Mouse (Mus musculus): ENCODE measurements around the gene Tcf20. TPM values are rescaled to one million over a fixed set of nuclear protein-coding genes. Genes with fewer than 3 reads are reported as not detected.

Tcf20 gene
- polyA plus RNA-seq, 1 experiment = 13.0 TPM

DNA sequence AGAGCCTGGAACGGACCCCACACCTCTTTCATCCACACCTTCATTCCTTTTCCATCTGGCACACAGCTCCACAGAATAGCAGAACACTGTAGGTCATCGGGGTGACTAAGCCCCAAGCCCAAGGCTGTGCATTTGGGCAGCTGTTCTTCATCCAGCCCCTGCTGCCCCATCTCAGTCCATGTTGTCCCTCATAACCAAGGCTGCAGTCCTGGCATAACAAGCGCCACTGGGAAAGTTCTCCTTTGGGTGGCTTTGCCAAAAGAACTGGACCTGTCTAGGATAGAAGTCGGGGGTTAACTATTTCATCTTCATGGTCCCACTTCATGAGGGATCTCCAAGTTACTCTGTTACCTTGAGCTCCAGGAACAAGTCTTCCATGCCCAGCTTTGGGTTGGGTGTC is 77.9 kb downstream of the Tcf20 start:
- H3K4me3 ChIP-seq (ENCODE audit: insufficient read depth, poor library complexity, severe bottlenecking) = no peak overlapping the region

DNA sequence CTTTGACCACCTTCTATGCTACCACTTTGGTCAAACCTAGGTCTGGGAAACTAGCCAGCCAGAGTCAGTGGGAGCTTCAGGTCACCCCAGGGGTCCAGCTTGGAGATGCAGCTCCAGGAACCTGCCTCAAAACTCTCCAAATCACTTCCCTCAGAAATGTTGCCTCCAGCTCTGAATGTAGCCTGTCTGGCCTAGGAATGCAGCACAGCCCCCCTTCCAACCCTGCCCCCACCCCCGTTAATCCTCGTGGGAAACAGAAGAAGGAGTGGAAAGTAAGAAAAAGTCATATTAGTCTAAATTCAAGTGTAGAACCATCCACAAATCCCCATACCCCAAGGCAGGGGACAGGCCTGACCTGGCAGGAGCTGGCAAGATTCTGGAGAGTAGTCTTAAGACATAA is 79.2 kb downstream of the Tcf20 start:
- H3ac ChIP-seq (ENCODE audit: control insufficient read depth, insufficient read length, low read depth) = no peak overlapping the region
- H3K79me2 ChIP-seq (ENCODE audit: control insufficient read depth, insufficient read depth) = no peaks in the 10 kb centered on the region
- H3K27me3 ChIP-seq (ENCODE audit: control insufficient read depth, insufficient read depth, insufficient read length) = peaks cover 61% of the 10 kb centered on the region
- no peaks in the 10 kb centered on the region for H3K36me3 ChIP-seq (ENCODE audit: control insufficient read depth, insufficient read depth)
- no peak overlapping the region for H3K4me3 ChIP-seq (ENCODE audit: insufficient read depth, poor library complexity, severe bottlenecking)
- H3K79me3 ChIP-seq (ENCODE audit: low read depth) = no peaks in the 10 kb centered on the region
- TF ChIP-seq USF1 (IDR thresholded peaks at IDR 0.05; ENCODE audit: low read depth) (no peak), MAX (IDR thresholded peaks at IDR 0.05) (no peak), CEBPB (IDR thresholded peaks at IDR 0.05; ENCODE audit: low read depth) (no peak), FOSL1 (IDR thresholded peaks at IDR 0.05; ENCODE audit: insufficient read depth, low read length, poor library complexity, severe bottlenecking) (no peak), MYOD1 (IDR thresholded peaks at IDR 0.05; ENCODE audit: control insufficient read depth, insufficient read length, low read depth) (no peak), MYOG (IDR thresholded peaks at IDR 0.05; ENCODE audit: control insufficient read depth, extremely low read depth, insufficient read length) (no peak), CTCF (IDR thresholded peaks at IDR 0.05; ENCODE audit: control insufficient read depth, insufficient read depth, insufficient read length) (no peak)

More for the DNA sequence above, 77.9 kb downstream of the Tcf20 start:
- H3K27me3 ChIP-seq (ENCODE audit: control insufficient read depth, insufficient read depth, insufficient read length) = peaks cover 66% of the 10 kb centered on the region
- TF ChIP-seq USF1 (IDR thresholded peaks at IDR 0.05; ENCODE audit: low read depth) = no peak
- TF ChIP-seq MYOD1 (IDR thresholded peaks at IDR 0.05; ENCODE audit: control insufficient read depth, insufficient read length, low read depth) = no peak
- TF ChIP-seq CEBPB (IDR thresholded peaks at IDR 0.05; ENCODE audit: low read depth) = no peak
- no peak for TF ChIP-seq FOSL1 (IDR thresholded peaks at IDR 0.05; ENCODE audit: insufficient read depth, low read length, poor library complexity, severe bottlenecking)
- TF ChIP-seq MAX (IDR thresholded peaks at IDR 0.05) = no peak
- no peak for TF ChIP-seq MYOG (IDR thresholded peaks at IDR 0.05; ENCODE audit: control insufficient read depth, extremely low read depth, insufficient read length)
- no peak for TF ChIP-seq CTCF (IDR thresholded peaks at IDR 0.05; ENCODE audit: control insufficient read depth, insufficient read depth, insufficient read length)
- no peaks in the 10 kb centered on the region for H3K79me3 ChIP-seq (ENCODE audit: low read depth)
- H3K79me2 ChIP-seq (ENCODE audit: control insufficient read depth, insufficient read depth) = no peaks in the 10 kb centered on the region
- no peaks in the 10 kb centered on the region for H3K36me3 ChIP-seq (ENCODE audit: control insufficient read depth, insufficient read depth)
- no peak overlapping the region for H3ac ChIP-seq (ENCODE audit: control insufficient read depth, insufficient read length, low read depth)

DNA sequence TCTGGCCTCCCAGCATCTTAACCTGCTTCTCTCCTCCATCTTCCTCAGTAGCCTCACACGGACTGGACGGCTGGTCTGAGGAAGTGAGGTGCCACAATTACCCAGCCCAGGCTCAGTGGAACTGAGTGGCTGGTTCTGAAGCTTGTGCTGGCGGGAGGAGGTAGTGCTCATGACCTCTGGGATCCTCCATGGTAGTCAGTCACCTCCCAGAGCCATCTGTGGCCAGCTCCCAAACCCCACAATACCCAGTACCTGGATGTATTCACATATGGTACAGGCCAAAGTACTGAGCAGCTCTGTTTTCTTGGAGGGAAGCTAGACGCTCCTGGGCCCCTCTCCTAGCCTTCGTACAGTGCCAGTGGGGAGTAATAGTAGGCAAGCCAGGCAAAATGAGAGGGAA is 80.4 kb downstream of the Tcf20 start:
- no peak overlapping the region for H3K4me3 ChIP-seq (ENCODE audit: insufficient read depth, poor library complexity, severe bottlenecking)
- no peak overlapping the region for H3ac ChIP-seq (ENCODE audit: control insufficient read depth, insufficient read length, low read depth)
- no peaks in the 10 kb centered on the region for H3K79me2 ChIP-seq (ENCODE audit: control insufficient read depth, insufficient read depth)
- no peaks in the 10 kb centered on the region for H3K79me3 ChIP-seq (ENCODE audit: low read depth)
- H3K27me3 ChIP-seq (ENCODE audit: control insufficient read depth, insufficient read depth, insufficient read length) = peaks cover 49% of the 10 kb centered on the region
- TF ChIP-seq FOSL1 (IDR thresholded peaks at IDR 0.05; ENCODE audit: insufficient read depth, low read length, poor library complexity, severe bottlenecking) (no peak), MYOD1 (IDR thresholded peaks at IDR 0.05; ENCODE audit: control insufficient read depth, insufficient read length, low read depth) (no peak), CEBPB (IDR thresholded peaks at IDR 0.05; ENCODE audit: low read depth) (no peak), USF1 (IDR thresholded peaks at IDR 0.05; ENCODE audit: low read depth) (no peak), CTCF (IDR thresholded peaks at IDR 0.05; ENCODE audit: control insufficient read depth, insufficient read depth, insufficient read length) (no peak), MAX (IDR thresholded peaks at IDR 0.05) (no peak), MYOG (IDR thresholded peaks at IDR 0.05; ENCODE audit: control insufficient read depth, extremely low read depth, insufficient read length) (no peak)
- H3K36me3 ChIP-seq (ENCODE audit: control insufficient read depth, insufficient read depth) = no peaks in the 10 kb centered on the region

DNA sequence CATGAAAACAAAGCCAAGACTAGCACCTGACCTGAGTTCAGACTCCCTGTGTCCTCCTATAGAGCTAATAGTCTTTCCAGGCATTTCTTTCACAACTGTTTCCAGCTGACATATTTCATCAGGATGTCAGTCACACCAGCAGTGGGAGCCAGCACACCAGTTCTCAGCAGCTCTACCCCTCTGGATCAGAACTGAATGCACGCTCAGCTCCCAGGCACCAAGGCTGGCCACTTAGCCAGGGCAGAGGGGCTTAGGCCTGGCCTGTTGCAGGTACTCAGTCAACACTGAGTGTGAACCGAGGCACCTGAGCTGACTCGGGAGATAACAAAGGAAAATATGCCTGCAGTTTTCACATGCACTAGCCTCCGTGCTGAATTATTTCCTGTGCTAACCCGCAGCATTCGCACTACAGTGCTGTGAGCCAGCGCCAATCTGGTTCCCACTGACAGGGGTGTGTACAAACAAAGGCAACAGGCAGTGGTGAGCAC is 81.1 kb downstream of the Tcf20 start:
- no peak for TF ChIP-seq MYOG (IDR thresholded peaks at IDR 0.05; ENCODE audit: control insufficient read depth, extremely low read depth, insufficient read length)
- no peak for TF ChIP-seq CEBPB (IDR thresholded peaks at IDR 0.05; ENCODE audit: low read depth)
- no peak for TF ChIP-seq FOSL1 (IDR thresholded peaks at IDR 0.05; ENCODE audit: insufficient read depth, low read length, poor library complexity, severe bottlenecking)
- no peak for TF ChIP-seq MYOD1 (IDR thresholded peaks at IDR 0.05; ENCODE audit: control insufficient read depth, insufficient read length, low read depth)
- no peak for TF ChIP-seq MAX (IDR thresholded peaks at IDR 0.05)
- TF ChIP-seq USF1 (IDR thresholded peaks at IDR 0.05; ENCODE audit: low read depth) = no peak
- TF ChIP-seq CTCF (IDR thresholded peaks at IDR 0.05; ENCODE audit: control insufficient read depth, insufficient read depth, insufficient read length) = no peak
- Histone ChIP-seq H3K36me3 (ENCODE audit: control insufficient read depth, insufficient read depth) (no peaks in the 10 kb centered on the region), H3K79me2 (ENCODE audit: control insufficient read depth, insufficient read depth) (no peaks in the 10 kb centered on the region), H3ac (ENCODE audit: control insufficient read depth, insufficient read length, low read depth) (no peak overlapping the region), H3K79me3 (ENCODE audit: low read depth) (no peaks in the 10 kb centered on the region), H3K4me3 (ENCODE audit: insufficient read depth, poor library complexity, severe bottlenecking) (no peak overlapping the region), H3K27me3 (ENCODE audit: control insufficient read depth, insufficient read depth, insufficient read length) (peaks cover 42% of the 10 kb centered on the region)

DNA sequence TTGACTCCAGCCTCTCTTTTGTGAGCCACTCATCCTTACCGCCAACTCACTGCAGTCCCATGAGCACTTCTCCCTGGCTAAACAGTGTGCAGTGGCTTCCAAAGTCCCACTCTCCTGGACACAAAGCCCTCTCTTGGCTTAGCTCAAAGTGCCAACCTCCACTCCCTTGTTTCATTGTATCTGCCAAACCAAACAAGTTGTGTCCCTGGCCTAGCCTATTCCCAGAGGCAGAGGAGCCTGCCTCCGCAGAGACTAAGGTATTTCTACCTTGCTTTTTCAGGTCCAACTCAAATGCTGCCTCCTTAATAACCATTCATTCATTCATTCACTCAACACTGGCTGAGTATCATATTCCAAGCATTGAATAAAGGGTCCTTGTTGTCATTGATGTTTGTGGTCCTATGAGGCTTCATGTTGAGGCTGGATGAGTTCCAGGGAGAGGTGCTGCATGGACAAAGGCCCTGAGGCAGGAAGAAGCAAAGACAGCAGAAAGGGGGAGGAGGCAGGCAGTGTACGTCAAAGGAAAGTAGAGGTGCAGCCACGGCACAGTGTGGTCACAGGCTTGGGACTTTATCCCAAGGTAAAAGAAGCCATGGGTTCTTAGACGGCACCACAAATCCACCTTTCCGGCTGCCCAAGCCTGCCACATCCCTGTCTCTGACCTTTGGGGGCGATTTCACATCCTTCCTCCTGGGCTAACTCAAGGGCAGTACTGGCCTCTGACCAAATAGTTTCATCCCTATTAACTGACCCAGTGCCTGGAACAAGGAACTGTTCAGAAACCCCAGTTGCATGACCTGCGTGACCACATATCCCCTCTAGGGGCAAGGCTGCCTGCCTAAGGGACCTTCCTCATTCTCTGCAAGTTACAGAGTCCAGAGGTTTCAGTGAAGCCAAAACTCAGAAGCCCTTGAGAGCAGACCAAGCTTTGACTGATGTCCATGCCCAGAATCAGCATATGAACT is 82.0 kb downstream of the Tcf20 start:
- H3K4me3 ChIP-seq (ENCODE audit: insufficient read depth, poor library complexity, severe bottlenecking) = no peak overlapping the region
- no peaks in the 10 kb centered on the region for H3K79me2 ChIP-seq (ENCODE audit: control insufficient read depth, insufficient read depth)
- H3K79me3 ChIP-seq (ENCODE audit: low read depth) = no peaks in the 10 kb centered on the region
- TF ChIP-seq MAX (IDR thresholded peaks at IDR 0.05) = no peak
- TF ChIP-seq CTCF (IDR thresholded peaks at IDR 0.05; ENCODE audit: control insufficient read depth, insufficient read depth, insufficient read length) = no peak
- TF ChIP-seq MYOG (IDR thresholded peaks at IDR 0.05; ENCODE audit: control insufficient read depth, extremely low read depth, insufficient read length) = no peak
- no peak for TF ChIP-seq MYOD1 (IDR thresholded peaks at IDR 0.05; ENCODE audit: control insufficient read depth, insufficient read length, low read depth)
- no peak for TF ChIP-seq FOSL1 (IDR thresholded peaks at IDR 0.05; ENCODE audit: insufficient read depth, low read length, poor library complexity, severe bottlenecking)
- no peak for TF ChIP-seq USF1 (IDR thresholded peaks at IDR 0.05; ENCODE audit: low read depth)
- no peak for TF ChIP-seq CEBPB (IDR thresholded peaks at IDR 0.05; ENCODE audit: low read depth)
- peaks cover 33% of the 10 kb centered on the region for H3K27me3 ChIP-seq (ENCODE audit: control insufficient read depth, insufficient read depth, insufficient read length)
- H3K36me3 ChIP-seq (ENCODE audit: control insufficient read depth, insufficient read depth) = no peaks in the 10 kb centered on the region
- no peak overlapping the region for H3ac ChIP-seq (ENCODE audit: control insufficient read depth, insufficient read length, low read depth)
